Mouse (Mus musculus) MEL (cell line): ENCODE measurements around the gene Aqp7.

ENCODE experiments used
- NRF1 ChIP-seq: IDR thresholded peaks from 2 replicates; pipeline ENCODE4 v1.6.1; 2014; ENCODE audit warnings: low read depth, mild to moderate bottlenecking, inconsistent platforms, low read length, improper control_type of control experiment, moderate library complexity; ENCODE audit not compliant: poor library complexity, insufficient read depth, severe bottlenecking
- TAL1 ChIP-seq: IDR thresholded peaks from 2 replicates; pipeline ENCODE4 v1.6.1; 2012; ENCODE audit warnings: mild to moderate bottlenecking, inconsistent platforms, low read length, moderate library complexity, mixed read lengths
- ZMIZ1 ChIP-seq: IDR thresholded peaks from 2 replicates; pipeline ENCODE4 v1.6.1; 2012; ENCODE audit warnings: low read depth, mild to moderate bottlenecking, inconsistent platforms, low read length, improper control_type of control experiment, moderate library complexity

GRCm38 (mm10) chr4:41055111-41055510, 7.2 kb upstream of the Aqp7 start:
- TF ChIP-seq TAL1 (no peak), NRF1 (no peak), ZMIZ1 (no peak)
